Mouse (Mus musculus) sigmoid colon, adult 10 weeks (tissue): ENCODE data around the gene Ranbp10. TPM values are rescaled to one million over a fixed set of nuclear protein-coding genes. Genes with fewer than 3 reads are reported as not detected.

Experiments used
- polyA plus RNA-seq: library from polyadenylated mRNA; stranded (reverse); fragments of 350-450 nt; fragmentation: Illumina TruSeq; extraction: RNeasy Lipid Tissue Mini Kit (QIAGEN cat#74804); gene quantifications from one replicate; pipeline ENCODE4 v1.2.3, GENCODE M21; 2014; ENCODE audit warnings: low read depth, low replicate concordance

Gene Ranbp10
- polyA plus RNA-seq: 6.4 TPM

DNA sequence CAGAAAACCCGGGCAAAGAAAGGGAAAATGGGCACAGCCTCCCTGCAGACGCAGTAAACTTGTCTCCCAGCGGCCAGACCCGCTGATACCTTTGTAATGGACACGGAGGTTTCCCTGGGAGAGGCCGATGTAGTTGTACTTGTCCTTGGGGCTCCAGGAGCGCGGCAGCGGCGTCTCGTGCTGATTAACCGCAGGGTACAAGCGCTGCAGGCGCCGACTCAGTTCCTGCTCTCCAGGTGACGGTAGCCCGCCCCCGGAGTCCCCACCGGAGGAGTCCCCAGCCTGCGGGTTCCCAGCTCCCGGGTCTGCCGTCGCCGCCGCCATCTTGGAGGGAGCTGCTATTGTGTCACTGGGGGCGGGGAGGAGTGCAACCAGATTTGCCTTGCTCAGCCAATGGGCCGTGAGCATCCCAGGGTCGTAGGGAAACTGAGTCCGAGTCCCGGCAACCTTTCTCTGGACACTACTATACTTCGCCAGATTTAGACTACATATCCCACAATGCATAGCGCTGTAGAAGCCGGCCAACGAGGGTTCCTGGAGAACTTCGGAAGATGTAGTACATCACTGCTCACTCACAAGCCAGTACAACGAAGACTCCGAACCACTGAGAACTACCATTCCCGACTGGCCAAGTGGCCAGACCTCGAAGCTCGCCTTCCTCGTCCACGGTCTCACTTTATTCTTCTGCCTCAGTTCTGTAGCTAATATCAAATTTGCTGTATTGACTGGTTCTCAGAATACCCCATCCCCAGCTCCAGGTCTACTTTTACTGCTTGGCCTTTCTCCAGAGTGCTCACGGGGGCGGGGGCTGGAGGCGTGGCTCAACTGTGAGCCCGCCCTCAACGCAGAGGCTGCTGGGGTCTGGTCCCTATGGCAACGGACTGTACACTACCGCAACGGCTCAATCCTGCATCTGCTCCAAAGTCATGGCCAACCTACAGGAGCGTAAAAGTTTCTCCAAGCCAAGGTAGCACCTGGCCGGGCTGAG, at the start of gene Ranbp10, which contains the start of gene Tsnaxip1:
Gene Ranbp10 (minus strand): TSS at position 490 of the 988 bp plus-strand sequence.
Gene Tsnaxip1 (plus strand): TSS at position 871 of the 988 bp plus-strand sequence.

DNA sequence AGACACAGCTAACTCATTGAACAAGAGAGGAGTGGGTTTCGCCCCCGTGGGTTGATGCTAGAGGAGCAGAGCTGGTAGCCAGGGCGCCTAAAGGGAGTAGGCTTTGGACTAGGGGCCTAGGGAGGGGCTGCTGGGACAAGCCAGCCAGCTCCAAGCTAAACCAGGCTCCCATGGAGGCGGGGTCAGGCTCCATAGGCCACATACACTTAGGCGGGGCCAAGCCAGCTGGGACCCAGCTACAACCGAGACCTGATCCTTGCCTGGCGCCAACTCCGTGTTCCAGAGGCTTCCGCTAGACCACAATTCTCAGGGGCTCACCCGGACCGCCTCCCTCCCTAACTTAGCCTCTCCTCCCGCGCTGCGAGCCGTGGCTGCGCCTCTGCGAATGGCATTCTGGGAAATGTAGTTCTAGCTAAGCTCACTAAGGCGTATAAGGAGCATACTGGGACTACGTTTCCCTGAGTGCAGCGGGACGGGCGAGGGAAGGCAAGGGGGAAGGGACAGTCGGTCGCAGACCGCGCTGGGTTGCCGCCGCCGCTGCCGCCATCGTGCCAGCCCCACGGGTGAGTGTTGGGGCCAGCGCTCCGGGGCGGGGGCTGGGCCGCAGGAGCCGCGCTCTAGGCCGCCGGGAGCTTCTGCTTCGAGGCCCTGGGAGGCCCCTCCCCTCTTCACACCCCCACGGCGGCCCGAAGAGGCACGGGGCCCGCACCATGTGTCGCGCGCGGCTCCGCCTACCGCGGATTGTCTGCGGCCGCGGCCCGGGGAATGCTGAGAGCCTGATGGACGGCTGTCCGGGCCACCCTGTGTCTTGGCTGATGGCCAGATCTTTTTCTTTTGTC, 33.2 kb upstream of the Ranbp10 start, which contains the start of gene Nutf2:
Gene Nutf2 (plus strand): TSS at position 438 of the 839 bp plus-strand sequence.

DNA sequence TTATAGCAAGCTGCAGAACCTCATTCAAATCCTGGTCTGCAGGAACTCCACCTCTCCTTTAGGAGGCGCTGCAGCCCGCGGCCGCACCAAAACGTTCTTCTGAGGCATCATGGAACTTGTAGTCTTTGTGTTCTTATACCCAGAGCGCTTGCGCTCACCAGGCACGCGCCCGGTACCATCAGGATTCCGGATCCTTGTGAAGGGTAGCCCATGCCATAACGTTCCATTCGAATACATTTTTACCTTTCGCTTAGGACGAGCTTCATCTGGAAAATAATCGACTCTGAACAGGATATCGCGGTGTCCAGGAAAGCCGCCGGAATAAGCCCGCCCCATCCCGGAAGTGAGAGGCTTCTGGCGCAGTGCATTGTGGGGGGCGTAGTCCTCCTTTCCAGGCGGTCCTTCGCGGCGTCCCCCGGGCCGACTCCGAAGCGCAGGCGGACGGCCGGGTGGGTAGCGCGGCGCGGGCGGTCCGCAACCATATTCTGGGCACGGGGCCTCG, 27.6 kb upstream of the Ranbp10 start, which contains the start of gene Thap11:
Gene Thap11 (plus strand): TSS at position 418 of the 502 bp plus-strand sequence.

DNA sequence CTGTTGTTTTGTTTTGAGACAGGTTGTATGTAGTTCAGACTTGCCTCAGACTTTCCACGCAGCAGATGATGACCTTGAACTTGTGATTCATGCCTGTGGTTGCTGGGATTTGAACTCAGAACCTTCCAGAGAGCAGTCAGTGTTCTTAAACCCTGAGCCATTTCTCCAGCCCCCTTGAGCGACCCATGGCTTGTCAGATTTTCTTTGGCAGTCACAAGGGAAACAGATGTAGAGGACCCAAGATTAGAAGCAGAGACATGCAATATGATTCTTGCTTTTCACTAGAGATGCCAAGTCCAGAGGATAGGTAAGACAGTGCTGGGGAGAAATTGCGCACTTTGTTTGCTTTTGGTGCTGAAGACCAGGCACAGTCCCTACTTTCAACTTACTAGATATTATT, 26.0 kb upstream of the Ranbp10 start, which contains the start of gene Cenpt:
Gene Cenpt (minus strand): TSS at position 101 of the 400 bp plus-strand sequence.

DNA sequence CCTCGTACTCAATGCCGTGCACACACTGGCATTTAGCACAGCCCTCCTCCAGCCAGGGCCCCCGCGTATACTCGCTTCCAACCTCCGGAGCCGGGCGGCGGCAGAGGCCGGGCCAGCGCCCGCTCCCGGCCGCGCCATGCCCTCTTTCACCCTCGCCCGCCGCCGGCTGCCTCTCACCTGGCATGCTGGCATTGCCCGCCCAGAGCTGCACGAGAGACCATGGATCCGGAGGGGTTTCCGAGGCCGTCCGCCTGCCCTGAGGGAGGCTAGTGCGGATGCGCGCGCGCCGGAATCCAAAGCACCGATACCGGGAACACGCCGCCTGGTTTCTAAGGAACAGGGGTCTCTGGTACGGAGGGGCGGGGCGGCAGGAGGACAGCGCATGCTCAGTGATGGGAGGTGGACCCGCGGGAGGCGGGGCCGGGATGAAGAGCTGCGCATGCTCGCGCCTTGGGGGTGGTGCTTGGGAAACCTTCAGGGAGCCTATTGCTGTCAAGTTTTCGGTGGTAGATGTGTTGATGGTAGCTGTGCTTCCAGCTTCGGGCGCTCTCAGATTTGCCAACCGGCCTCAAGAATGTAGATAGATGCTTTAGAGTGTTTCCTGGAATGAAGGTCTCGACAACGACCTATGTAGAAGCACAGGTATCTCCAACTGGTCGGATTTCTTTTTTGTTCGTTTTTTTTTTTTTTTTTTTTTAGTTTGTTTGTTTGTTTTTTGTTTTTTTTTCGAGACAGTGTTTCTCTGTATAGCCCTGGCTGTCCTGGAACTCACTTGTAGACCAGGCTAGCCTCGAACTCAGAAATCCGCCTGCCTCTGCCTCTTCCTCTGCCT, 68.7 kb downstream of the Ranbp10 start, which contains the start of gene Gfod2:
Gene Gfod2 (minus strand): TSS at position 388 of the 832 bp plus-strand sequence.

Other genes with a start within 250 kb of the Ranbp10 start
- gene Ripor1, start 222.1 kb downstream of the Ranbp10 start, polyA plus RNA-seq: 0.98 TPM
- 95.5 TPM for gene Ctcf, start 190.8 kb downstream of the Ranbp10 start, polyA plus RNA-seq
- not detected for gene Agrp, start 190.0 kb downstream of the Ranbp10 start, polyA plus RNA-seq
- gene Carmil2, start 141.1 kb downstream of the Ranbp10 start, polyA plus RNA-seq: 0.50 TPM
- 1.4 TPM for gene Acd, start 126.2 kb downstream of the Ranbp10 start, polyA plus RNA-seq
- not detected for gene Pard6a, start 126.2 kb downstream of the Ranbp10 start, polyA plus RNA-seq
- gene 4933405L10Rik, start 119.7 kb downstream of the Ranbp10 start, polyA plus RNA-seq: not detected
- gene Enkd1, start 119.1 kb downstream of the Ranbp10 start, polyA plus RNA-seq: 0.16 TPM
- gene Gfod2, start 68.7 kb downstream of the Ranbp10 start, polyA plus RNA-seq: 0.16 TPM
- gene Tsnaxip1, start 381 bp upstream of the Ranbp10 start, polyA plus RNA-seq: not detected
- 0.76 TPM for gene Cenpt, start 25.9 kb upstream of the Ranbp10 start, polyA plus RNA-seq
- gene Thap11, start 27.8 kb upstream of the Ranbp10 start, polyA plus RNA-seq: 8.3 TPM
- gene Nutf2, start 33.2 kb upstream of the Ranbp10 start, polyA plus RNA-seq: 47.5 TPM
- 1.4 TPM for gene Edc4, start 53.5 kb upstream of the Ranbp10 start, polyA plus RNA-seq
- gene Nrn1l, start 66.2 kb upstream of the Ranbp10 start, polyA plus RNA-seq: not detected
- 2.6 TPM for gene Pskh1, start 73.1 kb upstream of the Ranbp10 start, polyA plus RNA-seq
- gene Ctrl, start 106.5 kb upstream of the Ranbp10 start, polyA plus RNA-seq: 1.5 TPM
- gene Psmb10, start 111.1 kb upstream of the Ranbp10 start, polyA plus RNA-seq: 1.7 TPM
- not detected for gene Lcat, start 116.0 kb upstream of the Ranbp10 start, polyA plus RNA-seq
- 1.7 TPM for gene Slc12a4, start 138.7 kb upstream of the Ranbp10 start, polyA plus RNA-seq
- gene Dpep3, start 152.1 kb upstream of the Ranbp10 start, polyA plus RNA-seq: not detected
- gene Dus2, start 164.0 kb upstream of the Ranbp10 start, polyA plus RNA-seq: 1.1 TPM
- gene Dpep2nb, start 178.6 kb upstream of the Ranbp10 start, polyA plus RNA-seq: not detected
- 1.5 TPM for gene Ddx28, start 184.5 kb upstream of the Ranbp10 start, polyA plus RNA-seq
- gene Nfatc3, start 231.5 kb upstream of the Ranbp10 start, polyA plus RNA-seq: 87.4 TPM